Mouse (Mus musculus): Measurements from ENCODE around the gene Pla1a. TPM values are rescaled to one million over a fixed set of nuclear protein-coding genes. Genes with fewer than 3 reads are reported as not detected.
A peak's percentile ranks its signal among the peaks of the same experiment; 100 is the strongest.
"Not testable (repeated sequence)": the region's sequence is repeated elsewhere in the genome, so short reads cannot be mapped to it uniquely, and the experiment has no call there.

Pla1a gene
- total RNA-seq (2021) = 1 to 10 TPM in 1 of 2 experiments, under 1 TPM in 1; 0.67 to 1.3 TPM

DNA sequence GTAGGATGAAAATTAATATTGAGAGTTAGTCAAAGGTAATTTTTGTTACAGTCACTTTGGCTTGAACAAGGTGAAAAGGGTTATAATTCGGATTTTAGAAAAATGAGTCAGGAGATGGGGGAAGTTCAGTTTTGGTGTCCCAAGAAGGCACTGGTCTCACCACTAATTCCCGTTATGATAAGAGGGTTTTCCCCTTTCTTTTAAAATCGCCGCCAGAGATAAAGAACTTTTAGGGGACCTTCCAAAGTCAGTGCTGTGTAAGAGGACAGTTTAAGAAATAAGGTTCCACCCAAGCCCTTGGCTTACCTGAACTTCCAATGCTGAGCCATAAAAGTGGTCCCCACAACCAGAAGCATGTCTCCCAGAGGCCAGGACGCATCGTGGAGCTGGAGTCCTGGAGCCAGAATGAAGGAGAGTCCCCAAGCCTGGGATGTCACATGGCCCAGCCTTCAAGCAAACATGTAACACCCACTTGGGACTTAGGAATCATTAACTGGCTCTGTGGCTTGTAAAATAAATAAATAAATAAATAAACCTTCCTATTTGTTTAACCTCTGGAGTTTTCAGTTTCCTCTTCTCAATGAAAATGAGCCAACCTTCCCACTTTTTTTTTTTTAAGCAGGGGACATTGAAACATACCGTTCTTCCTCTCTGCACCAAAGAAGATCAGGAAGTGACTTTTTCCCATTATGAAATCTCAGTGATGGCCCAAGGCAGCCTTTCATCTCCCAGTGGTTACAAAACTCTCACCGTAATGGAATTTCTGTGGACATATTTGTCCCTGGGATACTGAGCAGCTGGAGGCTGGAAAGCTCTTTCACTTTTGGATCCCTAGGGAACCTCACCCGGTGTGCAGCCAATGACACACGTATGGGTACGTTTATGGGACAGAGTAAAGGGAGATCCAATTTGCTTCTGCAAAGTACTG, at the start of gene Pla1a:
Gene Pla1a, minus strand, starts transcription at position 648 of the 928 bp plus-strand sequence.
- intact Hi-C loops (cut with DNase I) = no loop called here
- DNase-seq (ENCODE audit: extremely low spot score in 1 of 2, low spot score in 2 of 2) = no peak

DNA sequence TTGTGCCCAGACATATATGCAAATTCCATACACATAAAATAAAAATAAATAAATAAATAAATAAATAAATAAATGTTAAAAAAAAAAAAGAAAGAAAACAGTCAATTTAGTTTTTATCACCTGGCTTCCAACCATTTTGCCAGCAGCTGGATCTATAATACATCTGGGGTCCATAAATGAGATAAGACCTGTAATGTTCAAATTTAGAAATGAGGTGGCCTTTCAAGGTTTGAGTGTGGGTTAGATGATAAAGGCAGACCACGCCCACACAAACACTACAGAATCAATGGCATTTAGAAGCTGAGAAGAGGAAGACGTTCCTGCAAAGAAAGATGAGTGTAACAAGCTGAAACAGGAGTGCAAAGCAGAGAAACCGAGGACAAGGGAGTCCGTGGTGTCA, 48.4 kb upstream of the Pla1a start:
- DNase-seq (ENCODE audit: extremely low spot score in 1 of 2, low spot score in 2 of 2) = no peak
- intact Hi-C loops (cut with DNase I) = no loop called here

DNA sequence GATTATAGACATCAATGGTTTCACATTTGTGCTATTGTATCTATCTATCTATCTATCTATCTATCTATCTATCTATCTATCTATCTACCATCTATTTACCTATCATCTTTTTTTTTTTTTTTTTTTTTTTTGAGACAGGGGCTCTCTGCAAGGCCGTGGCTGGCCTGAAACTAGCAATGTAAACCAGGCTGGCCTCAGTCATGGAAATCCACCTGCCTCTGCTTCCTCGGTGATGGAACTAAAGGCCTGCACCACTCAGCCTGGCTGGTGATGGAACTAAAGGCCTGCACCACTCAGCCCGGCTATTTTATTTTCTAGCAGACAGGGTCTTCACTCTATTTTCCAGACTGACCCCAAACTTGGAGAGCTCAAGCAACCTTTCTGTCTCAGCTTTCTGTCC, 45.4 kb upstream of the Pla1a start:
- no peak for DNase-seq (ENCODE audit: extremely low spot score in 1 of 2, low spot score in 2 of 2)
- intact Hi-C loops (cut with DNase I) = no loop called here

DNA sequence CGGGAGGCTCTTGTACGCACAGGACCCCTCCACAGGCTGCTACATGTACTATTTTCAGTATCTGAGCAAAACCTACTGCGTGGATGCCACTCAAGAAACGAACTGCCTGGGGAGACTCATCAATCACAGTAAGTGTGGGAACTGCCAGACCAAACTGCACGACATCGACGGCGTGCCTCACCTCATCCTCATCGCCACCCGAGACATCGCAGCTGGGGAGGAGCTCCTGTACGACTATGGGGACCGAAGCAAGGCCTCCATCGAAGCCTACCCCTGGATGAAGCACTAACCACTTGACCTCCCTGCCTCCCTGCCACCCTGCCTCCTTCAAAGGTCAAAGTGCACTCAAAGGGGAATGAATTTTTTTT, 44.3 kb upstream of the Pla1a start:
- DNase-seq (ENCODE audit: extremely low spot score in 1 of 2, low spot score in 2 of 2); intact Hi-C loops (cut with DNase I): not testable (repeated sequence)

DNA sequence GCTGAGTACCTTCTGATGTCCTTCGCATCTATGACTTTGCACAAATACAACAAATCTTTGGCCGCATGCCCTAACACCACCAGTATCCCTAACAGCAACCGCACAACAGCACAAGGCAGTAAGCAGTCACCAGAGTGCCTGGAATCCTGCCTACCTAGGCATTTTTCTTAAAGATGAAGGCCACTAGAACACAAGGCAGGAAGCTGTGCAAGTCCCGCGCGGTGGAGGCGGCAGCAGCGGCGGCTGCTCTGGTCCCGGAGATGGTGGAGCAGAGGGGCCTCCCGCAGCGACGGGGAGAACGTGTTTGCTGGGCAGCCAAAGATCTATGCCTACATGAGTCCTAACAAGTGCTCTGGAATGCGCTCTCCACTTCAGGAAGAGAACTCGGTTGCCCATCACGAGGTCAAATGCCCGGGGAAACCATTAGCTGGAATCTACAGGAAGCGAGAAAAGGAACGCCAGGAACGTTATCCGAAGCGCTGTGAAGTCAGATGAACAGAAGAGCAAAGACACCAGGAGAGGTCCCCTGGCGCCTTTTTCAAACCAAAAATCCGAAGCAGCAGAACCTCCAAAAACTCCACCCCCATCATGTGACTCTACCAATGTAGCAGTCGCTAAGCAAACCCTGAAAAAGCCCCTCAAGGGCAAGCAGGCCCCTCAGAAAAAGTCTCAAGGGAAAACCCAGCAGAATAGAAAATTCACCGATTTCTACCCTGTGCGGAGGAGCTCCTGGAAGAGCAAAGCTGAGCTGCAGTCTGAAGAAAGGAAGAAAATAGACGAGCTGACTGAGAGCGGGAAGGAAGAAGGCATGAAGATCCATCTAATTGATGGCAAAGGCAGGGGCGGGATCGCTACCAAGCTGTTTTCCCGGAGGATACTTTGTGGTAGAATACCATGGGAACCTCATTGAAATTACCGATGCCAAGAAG, 43.6 kb upstream of the Pla1a start:
- intact Hi-C loops (cut with DNase I) = no loop called here

DNA sequence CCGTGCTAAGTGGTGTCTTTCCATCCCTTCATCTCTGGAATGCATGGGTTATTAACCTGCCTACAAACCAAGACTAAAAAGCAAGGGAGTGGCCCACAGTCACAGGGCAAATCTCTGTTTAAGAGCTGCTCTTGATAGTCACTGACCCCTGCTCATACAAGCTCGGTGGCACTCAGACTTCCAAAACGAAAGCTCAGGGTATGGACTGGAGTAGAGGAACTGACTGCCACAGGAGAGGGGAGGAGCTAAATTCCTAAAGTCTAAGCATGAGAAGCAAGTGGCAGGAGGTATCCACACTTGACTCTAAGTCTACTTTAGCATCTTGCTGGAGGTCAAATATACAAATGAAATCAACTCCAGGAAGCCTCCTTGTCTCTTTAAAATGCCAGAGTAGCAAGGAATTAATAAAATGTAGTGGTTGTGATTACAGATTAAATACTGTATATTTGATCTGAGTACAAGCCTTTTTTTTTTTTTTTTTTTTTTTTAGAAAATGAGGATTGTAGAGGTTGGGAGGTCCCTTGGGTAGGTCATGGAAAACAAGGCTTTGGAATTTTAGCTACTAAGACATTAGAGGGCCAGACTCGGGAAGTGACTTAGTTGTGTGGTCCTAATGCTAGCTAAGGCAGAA, 42.9 kb upstream of the Pla1a start:
- intact Hi-C loops (cut with DNase I) = no loop called here

More for the DNA sequence above, 43.6 kb upstream of the Pla1a start:
- DNase-seq (ENCODE audit: extremely low spot score in 1 of 2, low spot score in 2 of 2) = peak in 1 of 2 experiments; percentile 51

DNA sequence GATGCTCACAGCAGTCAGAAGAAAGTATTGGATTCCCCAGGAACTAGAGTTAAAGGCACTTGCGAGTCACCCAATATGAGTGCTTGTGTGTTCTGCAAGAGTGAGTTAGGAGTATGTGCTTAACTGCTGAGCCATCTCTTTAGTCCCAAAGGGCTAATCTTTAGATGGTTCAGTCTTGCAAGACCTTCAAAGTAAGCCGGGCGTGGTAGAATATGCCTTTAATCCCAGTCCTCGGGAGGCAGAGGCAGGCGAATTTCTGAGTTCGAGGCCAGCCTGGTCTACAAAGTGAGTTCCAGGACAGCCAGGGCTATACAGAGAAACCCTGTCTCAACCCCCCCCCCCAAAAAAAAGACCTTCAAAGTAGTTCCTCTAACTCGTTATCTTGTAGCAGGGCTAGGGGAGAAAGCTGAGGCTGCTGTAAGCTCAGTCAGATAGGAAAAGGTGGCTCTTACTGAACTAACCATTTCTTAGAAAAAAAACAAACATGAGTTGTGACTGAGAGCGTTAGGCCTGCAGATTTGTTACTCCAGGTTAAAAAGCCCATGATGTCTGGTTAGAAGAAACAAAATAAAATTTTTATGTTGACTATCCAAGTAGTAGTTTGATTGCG, 41.8 kb upstream of the Pla1a start:
- DNase-seq (ENCODE audit: extremely low spot score in 1 of 2, low spot score in 2 of 2) = no peak
- intact Hi-C loops (cut with DNase I) = no loop called here

More for the DNA sequence above, 42.9 kb upstream of the Pla1a start:
- no peak for DNase-seq (ENCODE audit: extremely low spot score in 1 of 2, low spot score in 2 of 2)

DNA sequence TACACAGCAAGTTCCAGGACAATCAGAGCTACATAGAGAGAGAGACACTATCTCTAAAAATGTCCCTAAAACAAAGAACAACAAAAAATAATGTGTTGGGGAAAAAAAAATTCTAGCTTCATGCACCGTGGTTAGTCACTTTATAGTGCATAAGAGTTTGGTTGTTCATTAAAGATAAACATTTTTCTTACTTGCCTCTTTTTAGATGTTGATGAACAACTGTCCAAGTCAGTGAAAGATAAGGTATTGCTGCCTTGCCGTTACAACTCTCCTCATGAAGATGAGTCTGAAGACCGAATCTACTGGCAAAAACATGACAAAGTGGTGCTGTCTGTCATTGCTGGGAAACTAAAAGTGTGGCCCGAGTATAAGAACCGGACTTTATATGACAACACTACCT, 40.7 kb upstream of the Pla1a start:
- DNase-seq (ENCODE audit: extremely low spot score in 1 of 2, low spot score in 2 of 2) = no peak
- intact Hi-C loops (cut with DNase I) = no loop called here

DNA sequence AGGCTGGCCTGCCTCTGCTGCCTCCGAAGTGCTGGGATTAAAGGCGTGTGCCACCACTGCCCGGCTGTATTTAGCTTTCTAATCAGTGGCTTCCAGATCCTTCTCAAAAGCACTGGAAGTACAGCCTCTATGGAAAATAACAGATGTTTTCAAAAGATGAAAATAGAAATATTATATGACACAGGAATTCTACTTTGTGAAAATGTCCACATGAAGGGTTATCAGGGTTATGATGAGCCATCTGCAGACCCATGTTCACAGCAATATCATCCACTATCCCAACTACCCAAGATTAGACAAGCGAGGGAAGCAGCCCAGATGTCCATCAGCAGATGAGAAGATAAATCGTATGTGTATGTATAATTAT, 39.5 kb upstream of the Pla1a start:
- intact Hi-C loops (cut with DNase I) = no loop called here
- DNase-seq (ENCODE audit: extremely low spot score in 1 of 2, low spot score in 2 of 2) = no peak

DNA sequence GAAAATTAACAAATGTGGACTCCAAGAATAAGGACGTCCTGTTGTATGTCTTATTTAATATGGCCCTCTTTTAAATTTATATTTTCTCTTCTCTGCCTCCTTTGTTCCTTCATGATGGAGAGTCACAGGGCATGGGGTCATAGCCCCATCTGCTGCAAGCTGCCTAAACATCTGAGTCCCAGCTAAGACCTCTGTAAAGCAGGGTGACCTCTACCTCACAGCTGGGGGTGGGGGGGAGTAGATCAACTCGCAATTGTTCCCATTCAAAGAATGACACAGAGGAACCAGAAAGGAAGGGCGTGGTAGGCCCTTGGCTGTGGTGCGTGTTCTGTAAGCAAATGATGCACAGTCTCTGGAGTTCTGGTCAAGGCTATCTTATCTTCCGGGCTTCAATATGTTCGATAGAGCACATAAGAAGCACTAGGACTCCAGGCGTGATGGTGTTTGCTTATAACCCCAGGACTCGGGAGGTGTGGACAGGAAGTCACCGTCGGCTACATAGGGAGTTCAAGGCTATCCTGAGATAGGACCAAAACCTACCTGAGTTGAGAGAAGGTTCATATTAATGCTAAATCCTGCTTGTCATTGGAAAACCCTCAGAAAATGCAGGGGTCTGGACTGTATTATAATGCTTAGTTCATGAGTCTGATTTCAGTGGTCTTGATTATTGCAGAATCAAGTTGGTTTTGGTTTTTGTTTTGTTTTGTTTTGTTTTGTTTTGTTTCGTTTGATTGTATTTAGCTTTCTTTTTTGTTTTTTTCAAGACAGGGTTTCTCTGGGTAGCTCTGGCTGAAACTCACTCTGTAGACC, 39.0 kb upstream of the Pla1a start:
- DNase-seq (ENCODE audit: extremely low spot score in 1 of 2, low spot score in 2 of 2) = no peak
- intact Hi-C loops (cut with DNase I) = no loop called here

DNA sequence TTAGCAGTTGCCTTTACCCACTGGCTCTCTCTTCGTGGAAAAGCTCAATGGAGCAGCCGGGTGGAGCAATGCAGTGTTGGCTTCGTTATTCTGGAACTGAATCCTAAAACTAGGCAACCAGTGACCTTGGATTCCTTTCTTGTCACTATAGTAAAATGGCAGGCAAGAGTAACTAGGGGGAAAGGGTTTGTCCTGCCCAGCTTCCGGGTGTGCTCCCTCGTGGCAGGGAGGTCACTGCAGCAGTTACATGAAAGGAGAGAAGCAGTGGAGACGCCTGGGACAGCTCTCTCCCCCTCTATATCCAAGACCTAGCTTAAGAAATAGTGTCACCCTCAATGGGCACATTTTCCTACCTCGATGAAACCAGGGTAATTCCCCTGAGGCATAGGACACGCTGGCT, 36.5 kb upstream of the Pla1a start:
- intact Hi-C loops (cut with DNase I) = no loop called here
- DNase-seq (ENCODE audit: extremely low spot score in 1 of 2, low spot score in 2 of 2) = no peak

DNA sequence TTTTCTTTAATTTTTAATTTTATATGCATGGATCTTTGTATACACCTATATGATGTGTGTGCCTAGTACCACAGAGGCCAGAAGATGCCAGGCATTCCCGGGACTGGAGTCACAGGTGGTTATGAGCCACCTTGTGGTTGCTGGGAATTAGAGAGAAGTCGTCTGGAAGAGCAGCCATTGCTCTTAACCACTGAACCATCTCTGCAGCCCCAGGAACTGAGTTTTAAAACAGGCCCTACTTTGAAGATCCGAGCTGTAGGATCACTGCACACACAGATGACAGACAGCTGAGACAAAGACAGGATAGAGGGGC, 35.7 kb upstream of the Pla1a start:
- intact Hi-C loops (cut with DNase I) = no loop called here
- no peak for DNase-seq (ENCODE audit: extremely low spot score in 1 of 2, low spot score in 2 of 2)

DNA sequence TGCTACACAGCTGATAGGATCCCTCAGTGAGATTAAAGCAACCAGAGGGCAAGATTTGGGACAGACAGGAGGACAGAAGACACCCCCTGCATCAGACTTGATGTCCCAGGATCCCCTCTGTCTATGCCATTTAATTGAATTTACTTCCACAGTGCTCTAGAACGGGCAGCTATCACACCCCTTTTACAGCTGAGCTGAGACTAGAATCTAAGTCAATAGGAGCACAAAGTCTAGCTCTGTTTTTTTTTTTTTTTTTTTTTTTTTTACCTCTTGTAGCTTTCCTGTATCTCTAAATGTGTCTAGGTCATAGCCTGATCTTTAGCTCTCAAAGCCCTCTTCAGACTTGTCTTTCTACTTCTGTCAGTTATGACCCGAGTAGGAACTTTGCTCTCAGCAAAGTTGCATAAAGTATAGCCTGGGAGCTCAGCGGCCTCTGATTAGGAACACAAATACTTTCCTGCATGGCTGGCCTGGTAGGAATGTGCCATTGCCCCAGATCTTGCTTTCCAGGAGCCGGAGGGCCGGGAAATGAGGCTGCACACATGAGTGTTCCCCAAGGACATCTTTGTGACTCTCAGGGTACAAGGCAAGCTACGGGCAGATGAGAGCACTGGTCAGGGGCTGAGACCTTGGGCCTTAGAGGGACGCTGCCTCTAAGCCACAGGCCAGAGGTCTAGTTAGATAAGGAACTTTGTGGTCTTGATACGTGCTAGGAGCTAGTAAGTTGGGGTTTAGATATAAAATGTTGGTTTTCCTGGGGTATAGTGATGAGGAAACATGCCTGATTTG, 35.2 kb upstream of the Pla1a start:
- intact Hi-C loops (cut with DNase I) = no loop called here
- DNase-seq (ENCODE audit: extremely low spot score in 1 of 2, low spot score in 2 of 2) = no peak

DNA sequence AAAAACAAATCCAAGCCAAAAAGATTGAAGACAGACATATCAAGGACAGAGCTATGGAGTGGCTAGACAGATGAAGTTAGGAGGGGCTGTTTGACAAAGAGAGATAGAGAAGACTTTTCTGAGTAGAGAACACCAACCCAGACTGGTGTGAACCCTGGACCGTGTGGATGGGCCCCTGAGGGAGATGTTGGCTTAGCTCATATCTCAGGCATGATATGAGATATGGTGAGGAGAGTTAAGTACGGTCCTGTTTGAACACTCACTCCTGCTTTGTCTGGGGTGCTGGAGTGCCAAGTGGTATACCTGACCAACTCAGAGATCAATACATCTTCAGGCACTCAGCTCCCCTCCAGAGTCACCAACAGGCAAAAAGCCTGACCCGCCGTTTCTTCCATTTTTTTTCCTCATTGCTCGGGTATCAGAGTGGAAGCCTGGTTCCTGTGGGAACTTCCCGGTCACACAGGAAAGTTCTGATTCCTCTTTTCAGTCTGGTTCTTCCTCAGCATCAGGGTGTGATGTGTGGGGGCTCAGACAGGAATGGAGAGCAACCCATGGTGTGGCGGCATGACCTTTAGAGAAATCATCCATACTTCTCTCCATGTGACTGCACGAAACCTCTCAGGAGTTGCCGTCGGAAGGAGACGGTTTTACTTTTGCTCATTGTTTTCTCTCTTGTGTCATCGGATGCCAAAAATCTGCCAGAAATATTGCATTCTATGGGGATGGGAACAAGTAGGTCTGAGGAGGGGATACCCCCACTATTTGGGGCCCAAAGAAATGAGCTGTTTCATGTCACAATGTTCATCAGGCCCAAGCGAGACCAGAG, 34.4 kb upstream of the Pla1a start:
- DNase-seq (ENCODE audit: extremely low spot score in 1 of 2, low spot score in 2 of 2) = no peak
- intact Hi-C loops (cut with DNase I) = no loop called here

DNA sequence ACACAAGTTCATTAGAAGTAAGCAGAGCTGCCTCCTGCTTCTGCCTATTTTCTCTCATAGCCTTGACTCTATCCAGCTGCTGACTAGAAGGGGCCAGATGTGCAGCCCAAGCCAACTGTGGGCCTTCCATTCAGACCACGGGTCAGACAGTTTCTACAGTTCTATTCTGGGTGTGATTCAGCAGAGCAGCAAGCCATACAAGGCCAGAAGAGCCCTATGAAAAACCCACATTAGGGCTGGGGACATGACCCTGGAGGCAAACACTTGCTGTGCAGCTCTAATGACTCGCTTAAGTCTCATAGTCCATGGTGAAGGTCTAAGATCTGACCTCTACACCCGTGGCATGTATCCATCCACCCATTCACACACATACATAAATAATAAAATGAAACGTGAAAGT, 33.1 kb upstream of the Pla1a start:
- DNase-seq (ENCODE audit: extremely low spot score in 1 of 2, low spot score in 2 of 2) = no peak
- intact Hi-C loops (cut with DNase I) = no loop called here

DNA sequence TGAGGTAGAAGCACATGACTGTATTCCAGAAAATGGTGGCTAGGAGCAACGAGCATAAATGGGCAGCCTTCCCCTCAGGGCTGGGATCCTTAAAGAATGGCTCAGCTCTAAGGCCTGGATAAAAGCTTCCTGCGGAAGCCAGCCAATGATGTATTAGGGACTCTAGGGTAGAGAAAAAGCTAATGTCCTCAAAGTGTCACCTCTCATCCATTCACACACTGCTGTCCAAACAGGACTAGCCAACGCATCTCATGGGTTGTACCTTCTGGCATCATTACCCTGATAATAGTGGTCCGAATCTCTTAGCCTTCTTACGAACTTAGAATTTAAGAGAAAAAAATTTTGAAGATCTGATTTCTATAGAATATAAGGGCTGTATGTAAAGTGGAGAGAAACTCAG, 30.4 kb upstream of the Pla1a start:
- no peak for DNase-seq (ENCODE audit: extremely low spot score in 1 of 2, low spot score in 2 of 2)

DNA sequence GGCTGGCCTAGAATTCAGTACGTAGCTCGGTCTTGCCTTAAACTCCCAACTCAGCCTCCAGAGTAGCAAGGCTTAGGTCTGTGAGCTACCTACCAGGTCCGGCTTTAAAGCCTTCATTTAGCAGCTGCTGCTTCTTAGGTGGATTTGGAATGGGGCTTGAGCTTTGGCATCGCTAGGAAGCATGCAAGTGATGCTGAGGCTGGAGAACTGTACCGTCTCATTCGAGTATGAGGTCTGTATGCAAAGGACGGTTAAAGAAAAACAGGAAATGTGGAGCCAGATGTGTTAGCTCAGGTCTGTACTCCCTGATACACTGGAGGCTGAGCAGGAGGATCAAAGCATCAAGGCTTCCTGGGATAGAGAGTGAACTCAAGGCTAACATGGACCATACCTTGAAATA, 29.2 kb upstream of the Pla1a start:
- intact Hi-C loops (cut with DNase I) = no loop called here

More for the DNA sequence above, 30.4 kb upstream of the Pla1a start:
- intact Hi-C loops (cut with DNase I) = no loop called here

More for the DNA sequence above, 29.2 kb upstream of the Pla1a start:
- DNase-seq (ENCODE audit: extremely low spot score in 1 of 2, low spot score in 2 of 2) = no peak
